Mouse (Mus musculus) limb, embryonic 15.5 days (tissue): ENCODE results near the gene Cartpt. TPM values are rescaled to one million over a fixed set of nuclear protein-coding genes. Genes with fewer than 3 reads are reported as not detected.
"Not testable (repeated sequence)": the region's sequence is repeated elsewhere in the genome, so short reads cannot be mapped to it uniquely, and the experiment has no call there.

Experiments used
- ATAC-seq: fragments of 200-750 bp; cut with Nextera tagmentation; 2 replicates; pipeline ENCODE4 v1.8.0; 2017; ENCODE audit warnings: low read depth, moderate TSS enrichment; ENCODE audit not compliant: insufficient number of reproducible peaks, low FRiP score, low TSS enrichment
- H3K27ac ChIP-seq: fragments of 300-500 bp; sonication (generic); 2 replicates; pipeline ENCODE4 v1.5.1; 2015; ENCODE audit warnings: moderate library complexity, mild to moderate bottlenecking, inconsistent platforms
- H3K27me3 ChIP-seq: fragments of 300-500 bp; sonication (generic); 2 replicates; pipeline ENCODE4 v1.6.1; 2015; ENCODE audit warnings: inconsistent platforms
- H3K36me3 ChIP-seq: fragments of 300-500 bp; sonication (generic); 2 replicates; pipeline ENCODE4 v1.6.1; 2015; ENCODE audit warnings: inconsistent platforms
- H3K4me1 ChIP-seq: fragments of 300-500 bp; sonication (generic); 2 replicates; pipeline ENCODE4 v1.6.1; 2015; ENCODE audit warnings: inconsistent platforms
- H3K4me2 ChIP-seq: fragments of 300-500 bp; sonication (generic); 2 replicates; pipeline ENCODE4 v1.6.1; 2015; ENCODE audit warnings: mild to moderate bottlenecking, inconsistent platforms
- H3K4me3 ChIP-seq: fragments of 300-500 bp; sonication (generic); 2 replicates; pipeline ENCODE4 v1.5.1; 2015; ENCODE audit warnings: mild to moderate bottlenecking, inconsistent platforms
- H3K9ac ChIP-seq: fragments of 300-500 bp; sonication (generic); 2 replicates; pipeline ENCODE4 v1.6.1; 2015; ENCODE audit warnings: inconsistent platforms
- H3K9me3 ChIP-seq: fragments of 300-500 bp; sonication (generic); 2 replicates; pipeline ENCODE4 v1.6.1; 2016; ENCODE audit warnings: inconsistent platforms
- WGBS: fragments of 180-500 bp; shearing (Covaris S2); methylation state at CpG from one replicate; pipeline ENCODE4 v1.1.7; 2015; 5-methylcytosine and 5-hydroxymethylcytosine counted together
- polyA plus RNA-seq: library from polyadenylated mRNA; unstranded; fragments of >200 nt; fragmentation: Nextera tagmentation; extraction: Ambion mirVana; gene quantifications from 2 replicates; pipeline ENCODE4 v1.2.1, GENCODE M21; 2015

The Cartpt gene
- polyA plus RNA-seq, 1 experiment from 2014 or later, result 0.24 TPM

GRCm38 (mm10) chr13:99855229-99855628 is 45.7 kb downstream of the Cartpt start:
- Histone ChIP-seq H3K27me3 (no peaks in the 10 kb centered on the region), H3K4me2 (no peak overlapping the region), H3K4me3 (no peak overlapping the region), H3K36me3 (no peaks in the 10 kb centered on the region), H3K9me3 (no peaks in the 10 kb centered on the region), H3K4me1 (no peaks in the 10 kb centered on the region), H3K9ac (no peak overlapping the region), H3K27ac (no peak overlapping the region)
- WGBS, result 76% methylated on average over 5 of the region's 5 CpGs
- ATAC-seq, result no peak

DNA sequence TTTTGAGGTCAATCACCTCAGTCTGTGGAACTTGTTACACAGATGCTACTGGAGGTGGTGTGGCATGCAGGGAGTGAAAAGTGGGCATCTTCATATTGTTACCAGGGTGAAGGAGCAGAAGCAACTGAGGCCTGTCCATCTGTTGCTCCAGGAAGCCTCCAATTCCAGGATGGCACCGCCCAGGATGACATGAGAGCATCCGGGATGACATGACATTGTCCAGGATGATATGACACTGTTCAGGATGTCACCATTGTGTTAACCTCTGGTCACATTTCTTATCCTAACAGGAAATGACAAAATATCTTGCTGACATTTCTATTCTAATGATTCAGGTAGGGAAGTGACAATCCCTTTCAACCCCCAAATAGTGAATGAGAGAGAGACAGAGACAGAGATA is 47.8 kb downstream of the Cartpt start:
- WGBS, result 95% methylated on average over 2 of the region's 2 CpGs
- H3K27me3 ChIP-seq, result no peaks in the 10 kb centered on the region
- no peaks in the 10 kb centered on the region for H3K9me3 ChIP-seq
- peaks cover 2% of the 10 kb centered on the region; the same call in 1 of the 2 replicates for H3K4me1 ChIP-seq
- no peak overlapping the region for H3K9ac ChIP-seq
- no peak for ATAC-seq
- no peak overlapping the region for H3K27ac ChIP-seq
- H3K4me3 ChIP-seq, result no peak overlapping the region
- H3K4me2 ChIP-seq, result no peak overlapping the region
- no peaks in the 10 kb centered on the region for H3K36me3 ChIP-seq

- WGBS, result 54% methylated on average over 3 of the region's 3 CpGs
- not testable (repeated sequence) for H3K4me2 ChIP-seq, H3K27me3 ChIP-seq, H3K4me1 ChIP-seq, ATAC-seq, H3K36me3 ChIP-seq, H3K9ac ChIP-seq, H3K4me3 ChIP-seq, H3K9me3 ChIP-seq, H3K27ac ChIP-seq
Measured at GRCm38 (mm10) chr13:99852416-99852815, 48.5 kb downstream of the Cartpt start.

- no peaks in the 10 kb centered on the region for H3K27me3 ChIP-seq
- H3K4me1 ChIP-seq, result peaks cover 2% of the 10 kb centered on the region; the same call in 1 of the 2 replicates
- H3K4me2 ChIP-seq, result no peak overlapping the region
- WGBS, result 44% methylated on average over 4 of the region's 4 CpGs
- H3K9ac ChIP-seq, result no peak overlapping the region
- H3K36me3 ChIP-seq, result no peaks in the 10 kb centered on the region
- H3K4me3 ChIP-seq, result no peak overlapping the region
- H3K9me3 ChIP-seq, result no peaks in the 10 kb centered on the region
- ATAC-seq, result no peak
- no peak overlapping the region for H3K27ac ChIP-seq
Measured at GRCm38 (mm10) chr13:99851026-99851425, 49.9 kb downstream of the Cartpt start.

DNA sequence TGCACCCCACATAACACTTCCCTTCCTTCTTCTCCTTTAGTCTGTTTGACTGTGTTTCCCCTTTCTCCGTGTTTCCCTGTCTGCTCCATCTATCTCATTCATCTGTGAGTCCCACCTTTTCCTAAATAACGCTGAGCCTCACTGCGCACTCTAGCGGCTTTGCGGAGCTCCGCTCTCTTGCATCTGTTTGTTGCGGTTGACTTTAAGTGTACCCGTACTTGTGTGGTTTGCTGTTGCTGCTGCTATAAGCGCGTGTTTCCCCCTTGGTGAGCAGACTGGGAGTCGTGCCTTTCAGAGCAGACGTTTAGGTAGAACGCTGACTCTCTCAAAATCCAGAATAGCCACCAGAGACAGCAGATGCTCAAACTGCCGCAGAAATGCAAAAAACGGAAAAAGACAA is 51.3 kb downstream of the Cartpt start:
- ATAC-seq, result no peak
- 30% methylated on average over 15 of the region's 15 CpGs for WGBS

More for the DNA sequence above, 51.3 kb downstream of the Cartpt start:
- Histone ChIP-seq H3K4me2 (no peak overlapping the region), H3K36me3 (no peaks in the 10 kb centered on the region), H3K9ac (no peak overlapping the region), H3K4me3 (no peak overlapping the region), H3K9me3 (no peaks in the 10 kb centered on the region), H3K27me3 (no peaks in the 10 kb centered on the region), H3K4me1 (peaks cover 2% of the 10 kb centered on the region; the same call in 1 of the 2 replicates), H3K27ac (no peak overlapping the region)

Other genes with a start within 250 kb of the Cartpt start
- 37.6 and 41.9 TPM in 2 replicates for gene Mccc2, start 114.5 kb upstream of the Cartpt start, polyA plus RNA-seq
- gene Bdp1, start 203.0 kb upstream of the Cartpt start, polyA plus RNA-seq, result 28.5 and 34.9 TPM in 2 replicates
- gene Serf1, start 206.9 kb upstream of the Cartpt start, polyA plus RNA-seq, result 147 and 155 TPM in 2 replicates
- 39.7 and 42.0 TPM in 2 replicates for gene Smn1, start 223.8 kb upstream of the Cartpt start, polyA plus RNA-seq